Mouse (Mus musculus) small intestine, adult 2 months (tissue): ENCODE measurements around the gene Atp5g3. TPM values are rescaled to one million over a fixed set of nuclear protein-coding genes. Genes with fewer than 3 reads are reported as not detected.

Experiments used
- H3K27ac ChIP-seq: fragments of 200-500 bp; 2 replicates; pipeline ENCODE4 v1.5.1; 2012; ENCODE audit warnings: low read depth, low read length, control low read depth, inconsistent platforms; ENCODE audit not compliant: insufficient read depth
- H3K27me3 ChIP-seq: fragments of 200-500 bp; 2 replicates; pipeline ENCODE4 v1.6.1; 2012; ENCODE audit warnings: mild to moderate bottlenecking, moderate library complexity, low read length, inconsistent platforms; ENCODE audit not compliant: control insufficient read depth, insufficient read depth
- H3K36me3 ChIP-seq: fragments of 200-500 bp; 2 replicates; pipeline ENCODE4 v1.6.1; 2012; ENCODE audit warnings: mild to moderate bottlenecking, low read length, control low read depth, inconsistent platforms; ENCODE audit not compliant: control insufficient read depth, insufficient read depth
- H3K4me1 ChIP-seq: fragments of 200-500 bp; 2 replicates; pipeline ENCODE4 v1.6.1; 2012; ENCODE audit warnings: low read length, inconsistent platforms, mixed read lengths; ENCODE audit not compliant: control insufficient read depth, insufficient read depth, insufficient read length
- H3K4me3 ChIP-seq: fragments of 200-500 bp; 2 replicates; pipeline ENCODE4 v1.5.1; 2012; ENCODE audit warnings: low read depth, mild to moderate bottlenecking, control low read depth, inconsistent platforms, low read length, moderate library complexity
- CTCF ChIP-seq: fragments of 200-500 bp; IDR thresholded peaks from 2 replicates; pipeline ENCODE4 v1.5.1; 2012; ENCODE audit warnings: low read depth, mild to moderate bottlenecking, control low read depth, inconsistent platforms, low read length, moderate library complexity, mixed read lengths; ENCODE audit not compliant: insufficient replicate concordance, insufficient read length; ENCODE audit errors: extremely low read depth
- POLR2A ChIP-seq: fragments of 200-500 bp; IDR thresholded peaks from 2 replicates; pipeline ENCODE4 v1.6.1; 2012; ENCODE audit warnings: low read depth, mild to moderate bottlenecking, control low read depth, inconsistent platforms, low read length, moderate library complexity
- WGBS: fragments of 180-500 bp; shearing (Covaris S2); methylation state at CpG from one replicate; pipeline ENCODE4 v1.1.7; 2018; 5-methylcytosine and 5-hydroxymethylcytosine counted together
- polyA plus RNA-seq: library from polyadenylated mRNA; depleted of rRNA; stranded (reverse); fragments of >200 nt; gene quantifications from 2 replicates; pipeline ENCODE4 v1.2.3, GENCODE M21; 2012

The Atp5g3 gene
- polyA plus RNA-seq, 1 experiment: 1,043 TPM

DNA sequence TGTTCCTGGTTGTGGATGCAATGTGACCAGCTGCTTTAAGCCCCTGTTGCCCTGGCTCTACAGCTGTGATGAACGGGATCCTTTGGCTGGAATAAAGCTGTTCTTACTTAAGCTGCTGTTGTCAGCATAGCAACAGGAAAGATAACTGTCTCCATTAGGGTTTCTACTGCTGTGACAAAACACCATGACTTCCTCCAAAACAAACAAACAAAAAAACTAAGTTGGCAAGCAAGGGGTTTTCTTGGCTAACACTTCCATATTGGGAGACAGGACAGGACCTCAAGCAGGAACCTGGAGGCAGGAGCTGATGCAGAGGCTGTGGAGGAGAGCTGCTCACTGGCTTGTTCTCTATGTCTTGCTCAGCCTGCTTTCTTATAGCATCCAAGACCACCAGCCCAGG lies 30.2 kb upstream of the Atp5g3 start:
- TF ChIP-seq CTCF (no peak), POLR2A (no peak)
- 80% methylated on average over 1 of the region's 1 CpGs for WGBS
- no peaks in the 10 kb centered on the region for H3K27me3 ChIP-seq
- no peak overlapping the region for H3K27ac ChIP-seq
- H3K4me1 ChIP-seq: peaks cover 5% of the 10 kb centered on the region; the same call in 1 of the 2 replicates
- H3K36me3 ChIP-seq: no peaks in the 10 kb centered on the region
- H3K4me3 ChIP-seq: no peak overlapping the region

DNA sequence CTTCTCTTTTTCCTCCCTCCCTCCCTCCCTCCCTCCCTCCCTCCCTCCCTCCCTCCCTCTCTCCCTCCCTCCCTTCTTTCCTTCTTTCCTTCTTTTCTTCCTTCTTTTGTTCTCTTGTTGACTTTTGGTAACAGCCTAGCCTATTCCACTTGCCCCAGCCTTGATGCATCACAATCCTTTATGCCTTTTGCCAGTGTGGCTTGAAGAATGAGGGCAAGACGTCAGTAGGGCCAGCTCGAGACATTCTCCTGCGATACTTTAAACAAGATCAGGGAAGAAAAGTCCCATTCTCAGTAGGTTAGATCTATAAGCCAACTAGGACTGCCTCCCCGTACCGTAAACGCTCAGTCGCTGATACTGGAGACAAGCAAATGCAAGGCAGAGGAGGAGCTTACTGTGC lies 29.3 kb upstream of the Atp5g3 start:
- 91% methylated on average over 7 of the region's 7 CpGs for WGBS
- TF ChIP-seq CTCF (no peak), POLR2A (no peak)
- no peak overlapping the region for H3K4me3 ChIP-seq
- no peaks in the 10 kb centered on the region for H3K36me3 ChIP-seq
- H3K27ac ChIP-seq: no peak overlapping the region
- H3K27me3 ChIP-seq: no peaks in the 10 kb centered on the region
- peaks cover 5% of the 10 kb centered on the region; the same call in 1 of the 2 replicates for H3K4me1 ChIP-seq

DNA sequence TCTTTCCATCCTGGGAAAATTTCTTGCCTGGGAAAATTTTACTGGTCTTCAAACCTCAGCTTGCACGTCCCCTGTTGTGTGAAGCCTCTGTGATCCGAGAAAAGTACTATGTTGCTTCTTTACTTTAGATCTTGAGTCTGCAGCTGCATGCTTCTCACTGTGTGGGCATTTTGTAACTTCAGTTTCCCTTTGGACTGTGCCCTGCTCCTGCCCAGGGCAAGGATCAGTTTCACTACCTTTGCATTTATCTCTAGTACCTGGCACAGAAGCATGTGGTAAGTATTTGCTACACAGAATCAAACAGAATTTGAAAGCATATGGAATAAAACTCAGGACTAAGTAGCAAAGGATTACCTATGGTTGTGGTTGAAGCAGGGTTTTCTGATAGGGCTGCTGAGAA lies 27.8 kb upstream of the Atp5g3 start:
- Histone ChIP-seq H3K4me3 (no peak overlapping the region), H3K27ac (peak overlapping the region; percentile 93), H3K27me3 (no peaks in the 10 kb centered on the region), H3K4me1 (peaks cover 5% of the 10 kb centered on the region; the same call in 1 of the 2 replicates), H3K36me3 (no peaks in the 10 kb centered on the region)
- TF ChIP-seq POLR2A (no peak), CTCF (no peak)
- 30% methylated on average over 2 of the region's 2 CpGs for WGBS

DNA sequence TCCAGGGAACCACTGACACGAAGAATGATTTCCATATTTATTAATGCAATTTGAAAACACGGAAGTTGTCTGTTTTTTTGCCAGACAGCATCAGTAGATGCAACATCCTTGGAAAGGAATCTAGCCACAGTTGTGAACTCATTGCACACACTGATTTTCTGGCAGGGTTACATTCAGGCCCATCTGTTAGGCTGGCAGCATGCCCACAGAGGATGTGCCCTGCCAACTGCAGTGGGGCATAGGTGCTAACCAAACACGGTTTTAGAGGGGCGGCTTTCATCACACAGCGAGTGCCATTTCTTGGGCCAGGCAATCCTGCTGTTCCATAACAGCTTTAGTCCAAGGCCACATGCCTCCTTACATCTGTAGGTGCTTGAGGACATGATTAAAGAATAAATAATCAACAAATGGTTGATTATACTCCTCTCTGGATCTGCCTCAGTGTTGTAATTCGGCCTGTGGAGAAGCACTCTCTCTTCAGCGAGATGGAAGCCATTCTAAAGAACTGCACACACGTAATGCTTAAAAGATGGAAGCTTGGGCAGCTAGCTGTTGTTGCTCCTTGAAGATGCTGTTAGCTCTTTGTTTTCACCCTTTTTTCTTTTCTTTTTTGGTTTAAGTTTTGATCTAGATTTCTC lies 21.7 kb upstream of the Atp5g3 start:
- H3K27me3 ChIP-seq: no peaks in the 10 kb centered on the region
- TF ChIP-seq CTCF (no peak), POLR2A (no peak)
- WGBS: 71% methylated on average over 8 of the region's 8 CpGs
- no peak overlapping the region for H3K4me3 ChIP-seq
- no peaks in the 10 kb centered on the region for H3K4me1 ChIP-seq
- no peak overlapping the region for H3K27ac ChIP-seq
- H3K36me3 ChIP-seq: no peaks in the 10 kb centered on the region

DNA sequence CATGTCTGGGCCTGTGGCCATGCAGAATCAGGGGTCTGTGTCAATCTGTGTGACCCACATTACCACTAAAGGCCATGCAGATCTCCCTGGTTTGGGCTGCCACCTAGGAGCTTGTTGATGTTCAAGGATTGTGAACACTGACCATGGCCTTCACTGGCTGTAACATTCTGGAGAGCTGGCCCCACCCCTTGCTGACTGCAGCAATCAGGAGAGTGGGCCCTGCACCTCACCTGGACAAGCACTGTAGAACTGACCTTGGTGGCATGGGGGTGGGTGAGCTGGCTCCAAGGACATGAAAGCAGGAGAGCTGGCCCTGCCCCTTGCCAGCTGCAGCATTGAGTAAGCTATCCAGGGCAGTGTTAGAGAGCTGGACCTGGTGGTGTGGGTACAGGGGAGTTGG lies 16.6 kb upstream of the Atp5g3 start:
- no peak for TF ChIP-seq POLR2A
- no peak for TF ChIP-seq CTCF
- Histone ChIP-seq H3K4me1 (no peaks in the 10 kb centered on the region), H3K4me3 (no peak overlapping the region), H3K27ac (no peak overlapping the region), H3K27me3 (no peaks in the 10 kb centered on the region), H3K36me3 (no peaks in the 10 kb centered on the region)

DNA sequence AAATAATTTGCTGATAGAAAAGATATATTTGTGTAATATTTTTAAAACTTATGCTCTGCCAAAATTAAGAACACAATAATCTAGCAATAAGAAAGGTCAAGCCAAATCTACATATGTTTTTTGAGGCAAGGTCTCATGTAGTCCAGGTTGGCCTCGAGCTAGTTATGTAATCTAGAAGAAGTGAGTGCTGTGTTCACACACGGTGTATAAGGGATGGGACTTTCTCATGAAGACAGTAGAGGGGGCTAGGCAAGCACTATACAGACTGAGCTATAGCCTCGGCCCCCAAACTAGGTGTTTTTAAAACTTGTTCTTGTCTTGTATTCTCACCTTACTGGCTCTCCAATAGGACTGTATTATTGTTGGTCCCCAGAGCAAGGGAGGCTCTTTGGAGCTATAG lies 14.4 kb upstream of the Atp5g3 start:
- no peak overlapping the region for H3K27ac ChIP-seq
- no peaks in the 10 kb centered on the region for H3K36me3 ChIP-seq
- TF ChIP-seq POLR2A: no peak
- TF ChIP-seq CTCF: no peak
- no peak overlapping the region for H3K4me3 ChIP-seq
- no peaks in the 10 kb centered on the region for H3K27me3 ChIP-seq
- no peaks in the 10 kb centered on the region for H3K4me1 ChIP-seq
- WGBS: 61% methylated on average over 3 of the region's 3 CpGs

DNA sequence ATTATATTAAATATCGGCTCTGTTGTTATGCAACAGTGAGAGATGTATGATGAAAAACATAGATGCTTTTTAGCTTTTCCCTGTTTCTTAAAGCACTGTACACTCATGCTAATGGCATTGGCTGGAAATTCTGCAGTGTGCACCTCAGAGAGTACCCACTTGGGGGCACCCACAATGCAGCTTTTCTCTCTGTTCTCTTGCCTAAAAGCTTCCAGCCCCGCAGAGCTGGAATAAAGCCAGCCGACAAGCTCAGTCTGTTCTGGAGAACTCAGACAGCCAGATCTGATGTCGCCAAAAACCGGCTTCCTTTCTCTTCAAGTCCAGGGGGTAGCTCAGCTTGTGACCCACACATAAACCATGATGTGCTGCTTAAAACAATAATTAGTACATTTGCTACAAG lies 14.0 kb upstream of the Atp5g3 start:
- H3K4me3 ChIP-seq: no peak overlapping the region
- no peaks in the 10 kb centered on the region for H3K36me3 ChIP-seq
- no peaks in the 10 kb centered on the region for H3K4me1 ChIP-seq
- H3K27me3 ChIP-seq: no peaks in the 10 kb centered on the region
- no peak for TF ChIP-seq POLR2A
- peak; percentile 23; the same call in 1 of the 2 replicates for TF ChIP-seq CTCF
- 21% methylated on average over 5 of the region's 5 CpGs for WGBS
- H3K27ac ChIP-seq: no peak overlapping the region

DNA sequence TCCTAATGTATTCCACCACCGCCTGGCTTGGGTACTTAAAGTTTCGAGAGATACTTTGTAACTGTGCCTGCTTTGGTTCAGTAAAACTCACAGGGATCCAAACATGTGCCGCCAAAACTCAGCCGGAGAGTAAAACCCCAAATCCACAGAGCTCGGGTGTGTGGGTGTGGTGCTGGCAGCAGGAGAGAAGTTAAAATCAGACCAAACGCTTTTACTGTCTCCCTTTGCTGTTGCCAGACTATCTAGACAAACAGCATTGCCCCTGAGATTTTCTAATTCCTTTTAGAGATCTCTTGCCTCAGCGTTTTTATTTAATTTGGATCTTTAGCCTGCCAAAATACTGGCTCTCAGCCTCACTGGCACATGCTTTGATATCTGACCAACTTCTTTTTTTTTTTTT lies 8.5 kb upstream of the Atp5g3 start:
- no peaks in the 10 kb centered on the region for H3K36me3 ChIP-seq
- no peaks in the 10 kb centered on the region for H3K27me3 ChIP-seq
- no peak overlapping the region for H3K4me3 ChIP-seq
- TF ChIP-seq POLR2A (no peak), CTCF (no peak)
- no peak overlapping the region for H3K27ac ChIP-seq
- H3K4me1 ChIP-seq: no peaks in the 10 kb centered on the region
- WGBS: 66% methylated on average over 7 of the region's 7 CpGs
